In the genomic region with DNA sequence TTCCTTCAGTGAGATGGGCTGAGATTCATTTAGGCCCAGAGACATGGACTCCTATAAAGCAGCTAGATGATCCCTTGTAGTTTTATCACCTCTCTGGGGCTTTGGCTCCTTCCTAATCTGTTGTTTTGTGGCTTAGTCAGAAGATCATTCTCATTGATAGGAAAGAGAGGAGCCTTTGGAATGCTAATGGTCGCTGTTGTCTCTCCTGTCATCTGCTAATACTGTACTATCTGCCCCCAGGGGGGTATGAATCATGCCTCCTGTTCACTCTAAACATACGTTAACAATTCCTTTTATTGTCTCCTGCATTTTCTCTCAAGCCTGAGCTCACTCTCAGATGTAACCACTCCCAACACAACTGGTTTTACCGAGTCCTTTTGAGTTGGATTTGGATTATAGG, we compare ENCODE assay signal across 23 mouse cellular contexts.
A peak's percentile ranks its signal among the peaks of the same experiment; 100 is the strongest.
DNase-seq lines count a peak whose midpoint lies in the region; ATAC-seq and TF ChIP-seq lines count a peak whose summit lies in the region.
"Had no signal": no experiment of that assay in that cellular context is flagged by ENCODE, and none has a peak within 500 bp of the region (broad histone marks: within the 10 kb centered on the region; RNA-seq: fewer than 3 reads in every experiment).

No protein-coding gene starts in this region.

- no peak overlapping the region for H3K4me3 ChIP-seq in limb, embryonic 14.5 days (replicated peaks; ENCODE audit: low read length)
- no peak overlapping the region for H3K4me3 ChIP-seq in limb, embryonic 10.5 days
- H3K4me3 ChIP-seq in ES-E14 (ENCODE audit: insufficient read depth in 1 of 2, low read depth in 1 of 2, low read length in 2 of 2, poor library complexity in 1 of 2, severe bottlenecking in 1 of 2) = no peak overlapping the region
- H3K4me3 ChIP-seq: embryonic facial prominence, embryonic 15.5 days; erythroblast, embryonic 14.5 days; hindbrain, embryonic 13.5 days had no signal

- no peaks in the 10 kb centered on the region for H3K36me3 ChIP-seq in limb, embryonic 14.5 days (ENCODE audit: control insufficient read depth, insufficient read depth, low read length)
- no peaks in the 10 kb centered on the region for H3K36me3 ChIP-seq in limb, embryonic 10.5 days
- no peaks in the 10 kb centered on the region for H3K36me3 ChIP-seq in ES-E14 (ENCODE audit: control insufficient read depth, insufficient read depth, low read length, poor library complexity, severe bottlenecking)
- H3K36me3 ChIP-seq: embryonic facial prominence, embryonic 15.5 days; hindbrain, embryonic 13.5 days had no signal

- WGBS in limb, embryonic 14.5 days = 6% methylated on average over 3 of the region's 3 CpGs
- WGBS in limb, embryonic 10.5 days = 7% methylated on average over 3 of the region's 3 CpGs

- ATAC-seq in limb, embryonic 14.5 days (ENCODE audit: low FRiP score, low read depth) = no peak
- ATAC-seq: forebrain, embryonic 16.5 days; hindbrain, postnatal 0 days had no signal

- H3K4me2 ChIP-seq in limb, embryonic 14.5 days (replicated peaks; ENCODE audit: low read depth, low read length, severe bottlenecking) = no peak overlapping the region
- H3K4me2 ChIP-seq: embryonic facial prominence, embryonic 15.5 days; hindbrain, embryonic 13.5 days had no signal

- DNase-seq in limb, embryonic 14.5 days (ENCODE audit: low spot score) = peak; percentile 63
- no peak for DNase-seq in limb, embryonic 10.5 days (ENCODE audit: low spot score)
- DNase-seq in ES-E14 (ENCODE audit: low read depth, low spot score) (peak; percentile 87), R1 (ENCODE audit: low read depth, low spot score) (peak; percentile 83)
- peak; percentile 8 for DNase-seq in gonadal fat pad, adult 2 months (ENCODE audit: low read depth)
- no peak for DNase-seq in kidney, postnatal 4 days
- no peak for DNase-seq in embryo, embryonic 10.5 days (ENCODE audit: low spot score)
- no peak for DNase-seq in embryo, embryonic 11 days
- DNase-seq: adrenal gland, adult 2 months; adrenal gland, postnatal 25 days; cerebellum, adult 18-20 months; cerebellum, adult 9-11 months; gastrocnemius, postnatal 25 days; heart, adult 11 months; heart, postnatal 10 days; kidney, adult 11 months; kidney, adult 9 months had no signal

- no peak overlapping the region for H3K27ac ChIP-seq in limb, embryonic 14.5 days (replicated peaks; ENCODE audit: low read depth, low read length)
- no peak overlapping the region for H3K27ac ChIP-seq in limb, embryonic 10.5 days
- H3K27ac ChIP-seq in ES-E14 (ENCODE audit: insufficient read depth, low read depth, low read length, poor library complexity, severe bottlenecking) = no peak overlapping the region
- H3K27ac ChIP-seq: embryonic facial prominence, embryonic 15.5 days; hindbrain, embryonic 13.5 days; hindbrain, postnatal 0 days had no signal

- TF ChIP-seq POLR2A in limb, embryonic 14.5 days (IDR thresholded peaks at IDR 0.05; ENCODE audit: borderline replicate concordance, extremely low read depth, insufficient read depth, insufficient read length) = no peak

- in situ Hi-C loops in ES-E14 (cut with MboI; ENCODE audit: low sequenced_read_pairs in 2 of 2, unreplicated experiment in 2 of 2) = no loop called here

- peaks cover 10% of the 10 kb centered on the region; the same call in 1 of the 2 replicates for H3K4me1 ChIP-seq in limb, embryonic 14.5 days (ENCODE audit: control insufficient read depth, insufficient read depth, low read length)
- H3K4me1 ChIP-seq in limb, embryonic 10.5 days = peaks cover 15% of the 10 kb centered on the region
- H3K4me1 ChIP-seq in ES-E14 (ENCODE audit: control insufficient read depth in 2 of 2, insufficient read depth in 2 of 2, low read length in 2 of 2, poor library complexity in 1 of 2) = peaks cover 3 to 6% of the 10 kb centered on the region in 2 experiments; a peak in 2 of 4 replicates
- H3K4me1 ChIP-seq: hindbrain, embryonic 13.5 days had no signal

- H3K9me3 ChIP-seq in limb, embryonic 14.5 days (ENCODE audit: control insufficient read depth, low read length) = no peaks in the 10 kb centered on the region
- H3K9me3 ChIP-seq in limb, embryonic 10.5 days (replicated peaks) = no peaks in the 10 kb centered on the region
- no peaks in the 10 kb centered on the region for H3K9me3 ChIP-seq in ES-E14 (ENCODE audit: control insufficient read depth, insufficient read depth, low read depth, low read length)
- H3K9me3 ChIP-seq: embryonic facial prominence, embryonic 15.5 days; hindbrain, embryonic 13.5 days had no signal

- H3K9ac ChIP-seq in limb, embryonic 14.5 days (ENCODE audit: low read depth, low read length, severe bottlenecking) = no peak overlapping the region
- H3K9ac ChIP-seq in ES-E14 (ENCODE audit: insufficient read depth, low read depth, low read length, poor library complexity, severe bottlenecking) = no peak overlapping the region
- H3K9ac ChIP-seq: embryonic facial prominence, embryonic 15.5 days; hindbrain, embryonic 13.5 days had no signal

- no peaks in the 10 kb centered on the region for H3K27me3 ChIP-seq in limb, embryonic 14.5 days (ENCODE audit: control insufficient read depth, insufficient read depth, low read length)
- H3K27me3 ChIP-seq in limb, embryonic 10.5 days (ENCODE audit: low read depth, poor library complexity, severe bottlenecking) = peaks cover 8% of the 10 kb centered on the region; the same call in 1 of the 2 replicates
- H3K27me3 ChIP-seq: CH12.LX; embryonic facial prominence, embryonic 15.5 days; hindbrain, embryonic 13.5 days had no signal

TF ChIP-seq in ES-E14, 5 proteins besides CTCF, POLR2A, EP300 and RAD21:
- TF ChIP-seq HCFC1 (IDR thresholded peaks at IDR 0.05; ENCODE audit: borderline replicate concordance, insufficient read depth, low read length) = no peak
- TF ChIP-seq CHD2 (IDR thresholded peaks at IDR 0.05; ENCODE audit: low read depth, low read length) = no peak
- TF ChIP-seq ZC3H11A (IDR thresholded peaks at IDR 0.05; ENCODE audit: borderline replicate concordance, low read depth, low read length) = no peak
- TF ChIP-seq MAFK (IDR thresholded peaks at IDR 0.05; ENCODE audit: insufficient read depth, low read depth, low read length) = no peak
- TF ChIP-seq ZNF384 (IDR thresholded peaks at IDR 0.05; ENCODE audit: low read depth, low read length) = no peak

Comparison
In these comparisons a context has a peak if more than half of its experiments do, and no peak if none do; other contexts are left out.
1. DNase-seq: peak in limb, embryonic 14.5 days (single experiment), ES-E14 (single experiment), R1 (single experiment) and gonadal fat pad, adult 2 months (single experiment); none in limb, embryonic 10.5 days (single experiment), kidney, postnatal 4 days (0 of 2), embryo, embryonic 10.5 days (single experiment) and embryo, embryonic 11 days (single experiment).